Mouse (Mus musculus) thymus, adult 2 months (tissue): Measurements from ENCODE around the gene Elfn1.

Experiments
- CTCF ChIP-seq: fragments of 200-500 bp; IDR thresholded peaks from 2 replicates; pipeline ENCODE4 v1.5.1; 2012; ENCODE audit warnings: mild to moderate bottlenecking, control low read depth, low read length, moderate library complexity, borderline replicate concordance; ENCODE audit not compliant: control insufficient read depth, poor library complexity, insufficient read depth; ENCODE audit errors: extremely low read depth
- POLR2A ChIP-seq: fragments of 200-500 bp; IDR thresholded peaks from 2 replicates; pipeline ENCODE4 v1.6.1; 2012; ENCODE audit warnings: mild to moderate bottlenecking, low read length, control low read depth, moderate library complexity; ENCODE audit not compliant: control insufficient read depth, poor library complexity, insufficient read depth; ENCODE audit errors: extremely low read depth

DNA sequence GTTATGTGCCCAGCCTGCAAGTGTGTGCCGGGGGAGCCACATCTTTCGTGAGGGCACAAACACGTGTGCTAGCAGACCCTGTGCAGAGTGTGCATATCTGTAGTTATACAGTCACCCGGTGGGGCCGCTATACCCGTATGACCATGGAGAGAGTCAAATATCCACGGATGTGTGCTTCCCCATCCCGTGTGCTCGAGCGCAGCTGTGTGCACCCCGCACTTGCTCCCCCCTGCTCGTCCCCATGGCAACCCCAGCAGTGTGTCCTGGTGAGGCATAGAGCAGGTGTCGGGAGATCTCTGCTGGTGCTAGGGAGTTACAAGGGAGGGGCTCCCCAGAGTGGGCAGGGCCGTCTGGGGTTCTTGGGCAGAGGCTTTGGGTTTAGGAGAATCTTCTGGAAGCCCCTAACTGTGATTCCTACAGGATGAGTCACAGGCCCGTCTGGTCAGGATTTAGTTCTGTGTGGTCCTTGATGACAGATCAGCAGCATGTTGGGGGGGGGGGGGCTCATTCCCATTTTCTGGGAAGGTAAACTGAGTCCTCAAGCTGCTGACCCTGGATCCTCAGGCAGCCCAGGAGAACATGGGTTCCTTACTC lies 24.3 kb downstream of the Elfn1 start:
- TF ChIP-seq POLR2A (no peak), CTCF (no peak)
